Mouse (Mus musculus) WW6 (cell line): ENCODE measurements around the gene Clic6.
A peak's percentile ranks its signal among the peaks of the same experiment; 100 is the strongest.

Source experiments
- DNase-seq: peaks from one replicate; pipeline ENCODE4 v3.0.0-alpha.2; 2013; ENCODE audit warnings: low read depth, low spot score

Clic6 gene

DNA sequence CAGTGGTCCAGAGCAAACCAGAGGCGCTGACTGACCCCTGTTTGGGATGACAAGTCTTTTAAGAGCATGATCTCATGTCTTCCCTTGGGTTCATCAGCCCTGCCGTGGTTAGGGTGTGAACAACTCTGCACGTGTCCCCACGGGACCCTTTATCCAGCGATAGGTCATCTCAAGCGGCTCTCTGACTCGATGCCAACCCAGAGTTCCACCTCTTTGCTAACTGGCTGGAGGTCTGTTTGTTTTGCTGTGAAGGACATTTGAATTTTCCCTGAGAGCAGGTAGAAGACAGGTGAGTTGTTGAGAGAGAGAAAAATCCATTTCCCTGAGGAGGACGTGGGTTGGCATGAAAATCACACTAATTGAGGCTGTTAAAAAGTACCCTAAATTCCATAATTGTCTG, 37.8 kb downstream of the Clic6 start:
- no peak for DNase-seq

DNA sequence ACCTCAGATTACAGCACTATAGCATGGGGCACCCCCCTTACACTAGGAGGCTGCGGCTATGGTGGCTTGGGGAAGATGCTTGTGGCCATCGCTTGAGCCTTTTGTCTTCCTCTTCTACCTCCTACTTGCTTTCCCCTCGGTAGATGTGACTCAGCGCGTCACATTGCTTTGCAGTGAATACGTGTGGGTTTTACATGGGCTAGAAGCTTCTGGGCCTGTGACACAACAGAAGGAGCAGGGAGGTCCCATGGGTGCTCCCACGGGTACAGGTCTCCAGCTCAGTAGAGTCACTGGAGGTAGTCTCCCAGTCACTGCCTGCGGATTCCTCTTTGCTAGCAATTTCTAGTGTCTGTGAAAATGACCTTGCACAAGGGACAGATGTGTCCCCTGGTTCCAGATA, 39.1 kb downstream of the Clic6 start:
- no peak for DNase-seq

DNA sequence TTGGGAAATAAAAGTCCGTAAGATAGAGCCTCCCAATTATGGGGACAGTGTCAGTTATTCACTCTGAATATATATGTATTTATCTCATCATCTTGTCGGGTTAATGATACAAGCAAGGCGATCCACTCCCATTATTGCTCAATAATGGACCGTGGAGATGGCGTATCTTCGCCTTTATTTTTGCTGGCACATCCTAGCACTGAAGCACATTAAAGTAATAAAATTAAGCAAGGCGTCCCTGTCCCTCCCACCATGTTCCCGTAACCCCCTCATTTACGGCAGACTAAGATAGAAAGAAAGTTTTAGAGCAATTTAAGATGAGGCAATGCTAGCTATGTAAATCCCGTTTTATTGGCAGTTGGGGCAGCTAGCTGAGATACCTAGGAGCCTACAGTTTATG, 40.4 kb downstream of the Clic6 start:
- no peak for DNase-seq

- DNase-seq = no peak
Observed at GRCm38 (mm10) chr16:92535258-92535657, 49.7 kb downstream of the Clic6 start.

GRCm38 (mm10) chr16:92538356-92538755, 52.8 kb downstream of the Clic6 start:
- no peak for DNase-seq

- no peak for DNase-seq
Observed at GRCm38 (mm10) chr16:92544264-92544663, 58.7 kb downstream of the Clic6 start.

GRCm38 (mm10) chr16:92548651-92549050, 63.1 kb downstream of the Clic6 start:
- no peak for DNase-seq

- DNase-seq = no peak
Observed at GRCm38 (mm10) chr16:92551266-92552105, 66.0 kb downstream of the Clic6 start.

- DNase-seq = no peak
Observed at GRCm38 (mm10) chr16:92552106-92552382, 66.5 kb downstream of the Clic6 start.

- DNase-seq = no peak
Observed at GRCm38 (mm10) chr16:92552858-92553257, 67.3 kb downstream of the Clic6 start.

GRCm38 (mm10) chr16:92555051-92555450, 69.5 kb downstream of the Clic6 start:
- DNase-seq = no peak

- DNase-seq = no peak
Observed at GRCm38 (mm10) chr16:92565291-92565690, 79.8 kb downstream of the Clic6 start.

- peak; percentile 45 for DNase-seq
Observed at GRCm38 (mm10) chr16:92565708-92566107, 80.2 kb downstream of the Clic6 start.

- no peak for DNase-seq
Observed at GRCm38 (mm10) chr16:92566146-92566545, 80.6 kb downstream of the Clic6 start.

DNA sequence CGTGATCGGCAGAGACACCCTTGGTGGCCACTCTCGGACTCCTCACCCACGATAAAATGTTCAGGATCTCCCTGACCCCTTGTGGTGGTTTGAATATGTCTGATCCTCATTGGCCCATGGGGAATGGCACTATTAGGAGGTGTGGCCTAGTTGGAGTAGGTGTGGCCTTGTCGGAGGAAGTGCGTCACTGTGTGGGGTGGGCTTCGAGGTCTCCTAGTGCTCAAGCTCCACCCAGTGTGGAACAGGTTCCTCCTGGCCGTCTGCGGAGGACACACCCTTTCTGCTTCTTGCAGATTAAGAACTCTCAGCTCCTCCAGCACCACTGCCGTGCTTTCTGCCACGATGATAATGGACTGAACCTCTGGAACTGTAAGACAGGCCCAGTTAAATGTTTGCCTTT, 85.7 kb downstream of the Clic6 start:
- peak; percentile 22 for DNase-seq

DNA sequence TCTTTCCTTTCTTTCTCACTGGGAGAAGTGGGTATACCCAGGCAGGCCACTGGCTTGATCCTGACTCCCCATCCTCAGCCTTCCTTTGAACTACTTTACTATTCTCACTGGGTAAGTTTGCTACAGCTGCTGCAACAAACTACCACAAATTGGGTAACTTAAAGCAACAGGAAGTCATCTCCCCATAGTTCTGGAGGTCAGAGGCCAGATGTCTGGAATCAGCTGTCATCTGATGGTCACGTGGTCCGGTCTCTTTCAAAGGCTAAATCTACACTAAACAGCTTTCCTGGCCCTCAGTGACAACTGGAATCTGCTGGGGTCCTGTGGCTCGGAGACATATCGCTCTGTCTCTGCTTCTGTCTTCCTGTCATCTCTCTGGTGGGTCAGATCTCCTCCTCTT, 87.7 kb downstream of the Clic6 start:
- DNase-seq = no peak

- DNase-seq = no peak
Observed at GRCm38 (mm10) chr16:92575792-92576191, 90.3 kb downstream of the Clic6 start.

- no peak for DNase-seq
Observed at GRCm38 (mm10) chr16:92577381-92577780, 91.8 kb downstream of the Clic6 start.

DNA sequence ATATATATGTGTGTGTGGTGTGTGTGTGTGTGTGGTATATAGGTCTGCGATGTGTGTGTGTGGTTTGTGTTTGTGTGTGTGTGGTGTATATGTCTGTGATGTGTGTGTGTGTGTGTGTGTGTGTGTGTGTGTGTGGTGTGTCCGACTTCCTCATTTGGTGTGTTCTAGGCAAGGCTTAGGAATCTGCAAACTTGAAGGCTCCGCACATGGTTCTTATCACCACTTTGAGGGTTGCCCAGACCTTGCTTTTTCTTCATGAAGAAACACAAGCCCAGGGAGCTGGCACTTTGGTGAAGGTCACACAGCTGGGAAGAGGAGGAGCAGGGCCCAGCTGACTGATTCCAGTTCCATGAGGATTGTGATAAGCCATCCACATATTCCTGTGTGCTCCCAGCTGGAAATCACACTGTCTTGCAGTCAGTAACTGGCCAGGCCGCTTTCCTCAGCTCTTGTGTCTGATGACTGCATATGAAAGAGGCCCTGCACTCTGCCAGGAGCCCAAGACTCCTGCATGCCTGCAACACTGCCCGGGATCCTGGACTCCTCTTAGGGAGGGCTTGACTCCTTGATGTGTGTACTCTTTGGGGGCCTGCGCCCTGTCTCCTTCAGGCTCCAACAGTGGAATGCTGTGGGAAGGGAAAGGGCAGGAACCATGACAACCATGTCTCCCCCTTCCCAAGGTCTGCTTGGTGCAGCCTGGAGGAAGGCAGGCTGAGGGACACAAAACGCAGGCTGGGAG, 93.5 kb downstream of the Clic6 start:
- no peak for DNase-seq

- DNase-seq = no peak
Observed at GRCm38 (mm10) chr16:92580981-92581380, 95.4 kb downstream of the Clic6 start.

DNA sequence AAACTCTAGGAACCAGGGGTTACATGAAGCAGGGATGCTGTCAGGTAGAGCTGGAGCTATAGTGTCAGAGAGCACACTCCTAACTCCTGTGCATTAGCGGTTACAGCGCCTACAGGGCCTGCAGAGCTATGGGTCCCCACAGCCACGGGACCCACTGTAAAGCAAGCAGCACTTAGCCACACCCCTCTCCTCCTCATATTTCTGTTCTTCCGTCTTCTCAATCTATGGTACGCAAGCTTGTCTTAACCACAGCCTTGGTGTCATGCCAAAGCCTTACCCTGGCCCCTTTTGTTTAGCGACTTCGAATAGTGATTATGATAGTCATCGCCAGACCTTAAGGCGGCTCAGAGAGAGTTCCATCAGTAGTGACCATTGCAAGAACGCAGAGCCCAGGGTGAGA, 96.2 kb downstream of the Clic6 start:
- no peak for DNase-seq

DNA sequence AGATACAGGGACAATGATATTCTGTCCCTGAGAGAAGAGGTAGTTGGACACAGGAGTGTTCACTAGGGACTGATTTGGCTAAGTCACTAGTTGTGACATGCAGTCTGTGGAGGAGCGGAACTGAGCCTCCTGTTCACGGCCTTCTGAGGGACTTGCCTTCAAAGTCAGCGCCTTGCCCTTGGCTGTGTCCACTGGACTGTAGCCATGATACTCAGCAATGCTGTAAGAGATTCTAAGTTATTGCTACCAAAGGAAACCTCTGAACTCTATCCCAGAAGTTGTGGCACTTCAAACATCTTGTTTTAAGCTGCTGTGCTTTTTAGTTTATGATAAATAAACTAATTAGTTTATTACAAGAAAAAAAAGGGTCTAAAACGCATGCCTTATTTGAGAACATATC, 102.3 kb downstream of the Clic6 start:
- no peak for DNase-seq
